Mouse (Mus musculus) left cerebral cortex, postnatal 14 days (tissue): ENCODE results near the gene Gm20696. TPM values are rescaled to one million over a fixed set of nuclear protein-coding genes. Genes with fewer than 3 reads are reported as not detected.

ENCODE experiments used
- DNase-seq, 2 experiments: peaks; one replicate each; pipeline ENCODE4 v3.0.0; 2021 to 2022; ENCODE audit warnings: low spot score in 2 of 2, mixed read lengths in 1 of 2
- intact Hi-C: fragments of 180-260 bp; cut with DNase I; formaldehyde crosslinking; loops from one replicate; pipeline ENCODE4 v1.15.1; 2025
- total RNA-seq, 2 experiments: library from RNA; stranded (reverse); gene quantifications; 2 replicates each; pipeline ENCODE4 v1.2.3; 2021

Gm20696 gene
- total RNA-seq, 2 experiments from 2014 or later, result 5.3 to 6.3 TPM

GRCm38 (mm10) chr6:99388023-99388422 lies 278.6 kb downstream of the Gm20696 start:
- intact Hi-C loops, result no loop called here
- DNase-seq, result no peak

DNA sequence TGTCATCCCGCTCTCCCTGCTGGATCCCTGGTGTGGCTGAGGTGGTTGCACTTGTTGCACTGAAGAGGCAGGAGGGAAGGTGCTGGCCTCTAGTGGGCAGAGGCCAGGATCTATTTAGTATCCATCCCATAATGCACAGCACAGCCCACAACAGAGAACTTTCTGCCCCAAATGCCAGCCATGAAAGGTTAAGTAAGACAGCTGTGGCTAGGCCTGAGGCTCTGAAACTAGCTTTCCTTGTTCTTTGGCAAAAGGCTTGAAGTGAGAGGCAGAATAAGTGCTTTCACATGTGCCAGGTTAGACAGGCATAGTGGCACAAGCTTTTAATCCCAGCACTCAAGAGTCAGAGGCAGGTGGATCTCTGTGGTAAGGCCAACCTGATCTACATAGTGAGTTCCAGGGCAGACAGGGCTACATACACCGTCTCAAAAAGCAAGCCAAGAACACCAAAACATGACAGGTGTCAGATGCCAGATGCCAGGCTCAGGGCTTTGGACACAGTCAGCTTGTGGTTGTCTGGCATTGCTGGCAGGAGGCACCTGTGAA lies 281.5 kb downstream of the Gm20696 start:
- intact Hi-C loops, result no loop called here

DNA sequence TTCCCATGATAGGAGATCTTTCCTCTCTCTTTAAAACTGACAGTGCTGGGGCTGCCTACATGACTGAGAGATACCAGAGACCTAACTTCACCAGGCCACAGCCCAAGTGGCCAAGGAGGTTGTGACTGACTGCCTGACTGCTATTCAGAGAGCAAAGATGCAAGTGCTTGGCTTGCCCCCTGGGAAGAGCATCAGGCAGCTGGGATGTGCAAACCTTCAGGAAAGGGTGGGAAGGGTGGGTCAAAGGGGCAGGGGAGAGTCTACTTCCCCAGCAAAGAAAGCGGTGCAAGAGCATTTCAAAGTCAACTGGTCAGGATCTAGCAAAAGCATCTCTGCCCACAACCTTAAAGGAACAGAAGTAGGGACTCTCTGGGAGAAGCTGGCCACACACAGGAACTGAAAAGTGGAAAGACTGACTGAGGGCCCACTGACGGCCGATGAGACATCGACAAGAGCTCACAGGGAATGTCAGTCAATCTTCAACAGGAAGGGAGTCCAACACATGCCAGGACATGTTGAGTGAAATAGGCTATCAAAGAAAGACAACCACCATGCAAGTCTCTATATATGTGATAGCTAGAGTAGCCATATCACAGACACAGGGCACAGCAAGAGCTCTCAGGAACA lies 282.6 kb downstream of the Gm20696 start:
- DNase-seq, result no peak
- intact Hi-C loops, result no loop called here

More for the DNA sequence above, 281.5 kb downstream of the Gm20696 start:
- no peak for DNase-seq

DNA sequence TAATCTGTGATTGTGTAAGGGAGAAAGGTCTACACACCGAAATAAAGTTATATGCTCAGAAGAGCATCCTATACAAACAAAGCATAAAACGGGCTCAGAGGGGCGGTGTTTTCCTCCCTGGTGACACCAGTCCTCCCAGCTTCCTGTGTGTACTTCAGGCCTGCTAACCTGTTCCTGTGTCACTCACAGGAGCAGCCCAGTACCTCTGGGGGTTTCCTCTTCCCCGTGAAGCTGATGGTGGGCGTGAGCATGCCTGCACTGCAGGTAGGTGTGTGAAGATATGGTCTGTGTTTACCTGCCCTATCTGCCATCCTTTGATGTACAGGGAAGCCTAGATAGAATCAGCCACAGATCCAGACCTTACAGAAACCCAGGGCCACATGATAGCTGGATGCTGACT lies 286.5 kb downstream of the Gm20696 start:
- intact Hi-C loops, result no loop called here
- DNase-seq, result no peak

GRCm38 (mm10) chr6:99378997-99379710 lies 287.4 kb downstream of the Gm20696 start:
- intact Hi-C loops, result loop anchor here (5.0 kb wide), 1 partner anchor 143 kb away; the partner anchor contains the start of gene Foxp1
- no peak for DNase-seq

GRCm38 (mm10) chr6:99377716-99378115 lies 288.9 kb downstream of the Gm20696 start:
- DNase-seq, result no peak
- intact Hi-C loops, result loop anchor here (5.0 kb wide), 1 partner anchor 145 kb away; the partner anchor contains the start of gene Foxp1

- no peak for DNase-seq
- intact Hi-C loops, result loop anchor here (5.0 kb wide), 1 partner anchor 145 kb away; the partner anchor contains the start of gene Foxp1
Measured at GRCm38 (mm10) chr6:99377131-99377530, 289.5 kb downstream of the Gm20696 start.

DNA sequence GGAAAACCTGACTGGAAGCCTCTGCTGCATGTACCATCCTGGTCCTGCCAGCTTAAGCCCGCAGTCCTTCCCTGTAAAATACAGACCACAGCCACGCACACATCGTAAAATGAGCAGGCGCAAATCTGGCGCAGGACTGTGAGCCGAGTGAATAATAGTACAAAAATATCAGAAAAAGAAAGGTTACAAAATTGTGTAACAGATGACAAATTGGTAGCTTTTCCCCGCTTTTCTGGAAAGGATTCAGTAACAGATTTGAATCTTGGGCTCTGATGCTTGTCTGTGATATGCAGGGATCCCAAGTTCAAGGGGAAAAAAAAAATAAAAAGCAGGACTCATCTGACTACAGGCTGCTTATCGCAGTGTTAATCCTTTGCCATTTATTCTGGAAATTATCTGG lies 289.9 kb downstream of the Gm20696 start:
- no peak for DNase-seq
- intact Hi-C loops, result loop anchor here (5.0 kb wide), 1 partner anchor 146 kb away; the partner anchor contains the start of gene Foxp1

GRCm38 (mm10) chr6:99375865-99376264 lies 290.7 kb downstream of the Gm20696 start:
- intact Hi-C loops, result loop anchor here (5.0 kb wide), 1 partner anchor 146 kb away; the partner anchor contains the start of gene Foxp1
- DNase-seq, result peak in 1 of 2 experiments; percentile 30

GRCm38 (mm10) chr6:99375376-99375775 lies 291.2 kb downstream of the Gm20696 start:
- intact Hi-C loops, result loop anchor here (5.0 kb wide), 1 partner anchor 147 kb away; the partner anchor contains the start of gene Foxp1

DNA sequence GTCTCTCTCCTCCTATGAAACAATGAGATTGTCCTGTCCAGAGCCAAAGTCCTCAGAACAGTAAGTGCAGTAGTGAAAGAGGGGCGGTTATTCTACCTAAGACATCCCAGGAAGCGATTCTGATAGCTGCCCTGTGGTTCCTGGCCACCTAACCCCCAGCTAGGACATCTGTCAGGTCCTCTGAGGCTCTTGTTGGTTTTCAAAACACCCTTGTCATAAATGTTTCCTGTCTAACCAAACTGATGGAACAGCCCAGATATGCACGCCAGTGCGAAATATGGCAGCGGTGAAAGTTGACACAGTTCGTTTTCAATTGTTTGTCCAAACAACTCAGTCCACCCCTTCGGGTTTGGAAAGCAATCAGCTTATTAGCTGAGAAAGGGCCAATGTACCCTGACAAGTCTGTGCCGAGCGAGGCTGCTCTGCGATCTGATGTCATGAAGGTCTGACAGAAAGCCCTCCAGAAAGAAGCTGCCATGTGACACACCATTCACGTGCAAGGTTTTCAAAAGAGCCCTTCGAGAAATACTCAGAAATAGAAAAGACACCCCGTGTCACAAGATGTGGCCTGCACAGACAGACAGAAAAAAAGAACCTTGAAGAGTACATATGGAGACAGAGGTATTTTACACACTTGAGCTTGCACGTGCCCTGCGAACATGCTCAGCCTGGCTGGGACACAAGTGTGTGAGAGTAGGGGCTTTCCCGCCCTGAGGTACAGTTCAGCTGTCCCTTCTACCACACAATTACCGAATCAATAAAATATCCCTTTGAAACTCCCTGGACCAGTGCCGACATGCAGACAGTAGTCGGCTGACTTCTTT lies 291.9 kb downstream of the Gm20696 start:
- intact Hi-C loops, result loop anchor here (5.0 kb wide), 1 partner anchor 148 kb away; the partner anchor contains the start of gene Foxp1
- DNase-seq, result no peak

More at GRCm38 (mm10) chr6:99375376-99375775, 291.2 kb downstream of the Gm20696 start:
- no peak for DNase-seq

- intact Hi-C loops, result no loop called here
- DNase-seq, result no peak
Measured at GRCm38 (mm10) chr6:99372427-99372826, 294.2 kb downstream of the Gm20696 start.

GRCm38 (mm10) chr6:99372016-99372415 lies 294.6 kb downstream of the Gm20696 start:
- intact Hi-C loops, result no loop called here
- DNase-seq, result no peak

DNA sequence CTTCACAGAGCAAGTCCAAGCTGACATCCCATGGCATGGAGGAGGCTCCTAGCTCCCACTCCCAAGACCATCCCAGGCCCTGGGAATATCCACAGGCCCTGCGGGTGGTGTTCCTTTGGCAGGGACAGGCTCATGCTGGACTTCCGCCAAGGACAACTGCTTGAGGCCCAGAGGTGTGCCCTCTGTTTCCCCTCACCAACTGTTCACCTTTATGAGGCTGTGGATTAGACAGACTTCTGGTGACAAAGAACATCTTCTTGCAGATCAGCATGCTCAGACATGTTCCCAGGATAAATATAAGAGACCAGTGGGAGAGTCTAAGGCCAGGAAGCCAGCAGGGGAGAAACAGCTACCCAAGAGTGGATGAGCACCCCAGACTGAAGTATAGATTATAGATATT lies 296.7 kb downstream of the Gm20696 start:
- DNase-seq, result no peak
- intact Hi-C loops, result no loop called here

GRCm38 (mm10) chr6:99369156-99369555 lies 297.4 kb downstream of the Gm20696 start:
- DNase-seq, result no peak

DNA sequence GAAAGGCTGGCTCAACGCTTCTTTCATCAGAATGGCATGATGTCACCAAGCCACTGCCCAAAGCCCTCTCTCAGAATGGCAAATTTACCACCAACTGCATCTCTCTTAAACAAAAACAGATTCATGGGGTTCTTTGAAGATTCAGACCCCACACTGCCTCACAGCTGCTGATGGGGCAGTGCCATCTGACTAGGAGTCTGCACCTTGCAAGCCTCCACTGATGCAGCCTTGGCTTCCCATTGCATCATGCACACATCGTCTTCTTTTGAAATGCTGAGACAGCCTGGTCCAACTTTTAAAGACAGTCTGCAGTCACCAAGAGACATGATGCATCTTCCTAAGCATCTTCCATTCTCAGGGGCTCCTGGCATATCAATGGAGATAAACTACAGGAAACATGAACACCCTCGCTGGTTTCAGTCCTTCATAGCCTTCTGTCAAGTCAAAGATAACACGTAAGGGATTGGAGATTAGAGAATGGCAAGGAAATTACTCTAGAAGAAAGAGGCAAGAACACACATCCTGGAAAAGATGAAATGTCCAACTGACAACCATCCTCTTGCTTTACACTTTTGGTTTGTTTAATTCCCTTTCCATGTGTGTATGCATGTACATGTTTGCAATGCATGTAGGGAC lies 298.4 kb downstream of the Gm20696 start:
- no peak for DNase-seq
- intact Hi-C loops, result no loop called here

More at GRCm38 (mm10) chr6:99369156-99369555, 297.4 kb downstream of the Gm20696 start:
- intact Hi-C loops, result no loop called here

DNA sequence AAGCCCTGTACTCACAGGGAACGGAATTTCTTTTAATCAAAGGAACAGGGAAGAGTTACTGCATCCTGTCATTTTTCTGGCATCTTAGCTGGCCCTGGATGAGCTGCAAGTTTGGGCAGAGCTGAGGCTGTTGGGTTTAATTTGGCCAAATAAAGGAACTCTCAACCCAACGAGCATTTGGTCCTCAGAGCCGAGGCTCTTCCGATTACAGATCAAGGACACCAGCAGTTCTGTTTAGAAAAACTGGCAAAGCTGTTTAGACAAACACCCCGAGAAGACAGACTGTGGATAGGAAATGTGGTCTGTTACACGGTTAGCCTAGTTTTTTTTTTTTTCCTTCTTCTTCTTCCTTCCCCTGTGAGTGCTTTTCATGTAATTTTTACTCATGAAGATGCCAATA lies 302.1 kb downstream of the Gm20696 start:
- no peak for DNase-seq
- intact Hi-C loops, result no loop called here

DNA sequence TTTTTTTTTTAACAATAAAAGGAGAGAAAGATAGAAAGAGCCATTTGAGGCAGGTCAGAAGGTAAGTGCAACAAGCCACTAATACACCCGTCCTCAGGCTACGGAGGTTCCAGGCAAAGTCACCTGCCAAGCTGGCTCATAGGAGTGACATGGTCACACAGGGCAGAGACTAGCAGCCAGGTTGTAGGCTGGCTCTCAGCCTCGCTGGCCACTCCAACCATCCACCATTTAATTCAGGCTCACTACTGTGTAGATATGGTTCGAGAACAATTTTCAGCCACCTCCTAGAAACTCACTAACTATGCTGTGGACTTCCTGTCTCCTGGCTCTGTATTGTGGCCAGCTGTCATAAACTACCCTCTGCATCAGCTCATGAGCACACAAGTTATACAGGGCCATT lies 306.0 kb downstream of the Gm20696 start:
- DNase-seq, result no peak
- intact Hi-C loops, result no loop called here
